Mouse (Mus musculus): ENCODE measurements around the gene Hamp.
A peak's percentile ranks its signal among the peaks of the same experiment; 100 is the strongest.

Gene Hamp

DNA sequence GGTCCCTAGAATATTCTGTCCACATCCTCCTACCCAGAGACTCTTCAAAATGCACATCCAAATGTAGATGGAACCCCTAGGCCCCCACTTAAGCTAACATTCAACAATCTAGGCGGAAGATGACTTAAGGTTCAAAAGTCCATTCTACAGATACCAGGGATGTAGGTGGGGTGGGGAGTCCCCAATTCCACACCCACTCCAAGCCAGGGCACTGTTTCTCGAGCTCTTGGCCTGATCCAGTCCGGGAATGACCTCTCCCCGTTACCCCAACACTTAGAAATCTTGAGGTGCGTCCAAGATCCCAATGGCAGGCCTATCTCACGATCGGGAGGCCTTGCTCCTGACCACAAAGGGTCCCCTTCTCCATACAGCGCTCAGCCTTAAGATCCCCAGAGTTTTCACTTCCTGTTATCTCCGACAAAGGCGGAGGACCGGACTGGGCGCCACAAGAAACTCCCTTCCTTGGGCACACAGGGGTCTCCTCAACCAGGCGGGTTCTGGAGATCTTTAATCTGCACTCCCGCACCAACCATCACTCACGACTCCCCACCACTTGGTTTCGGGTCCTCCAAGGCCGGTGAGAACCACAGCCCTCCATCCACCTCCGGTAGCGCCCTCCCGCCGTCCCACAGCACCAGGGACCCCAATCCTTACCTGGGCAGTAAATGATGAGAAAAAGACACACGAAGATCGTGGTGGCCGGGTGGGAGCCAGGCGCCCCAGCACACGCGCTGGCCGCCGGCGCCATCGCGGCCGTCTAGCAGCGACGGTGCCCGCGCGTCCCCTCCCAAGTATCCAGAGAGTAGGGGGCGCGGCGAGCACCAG is 28.8 kb upstream of the Hamp start:
- Histone ChIP-seq H3K4me1 (replicated peaks; ENCODE audit: low read depth, low read length) (peaks cover 40% of the 10 kb centered on the region), H3K9me3 (ENCODE audit: low read length) (no peaks in the 10 kb centered on the region), H3K36me3 (ENCODE audit: insufficient read depth, low read length) (peaks cover 41% of the 10 kb centered on the region), H3K4me3 (replicated peaks; ENCODE audit: low read length) (peak overlapping the region; percentile 92), H3K27me3 (ENCODE audit: insufficient read depth, low read length) (peaks cover 9% of the 10 kb centered on the region)
- no peak for TF ChIP-seq NANOG (IDR thresholded peaks at IDR 0.05; ENCODE audit: borderline replicate concordance, low read length)
- no peak for TF ChIP-seq POU5F1 (IDR thresholded peaks at IDR 0.05; ENCODE audit: borderline replicate concordance, low read length)
- no peak for TF ChIP-seq CTCF (conservative IDR thresholded peaks at IDR 0.05; ENCODE audit: low read length)

DNA sequence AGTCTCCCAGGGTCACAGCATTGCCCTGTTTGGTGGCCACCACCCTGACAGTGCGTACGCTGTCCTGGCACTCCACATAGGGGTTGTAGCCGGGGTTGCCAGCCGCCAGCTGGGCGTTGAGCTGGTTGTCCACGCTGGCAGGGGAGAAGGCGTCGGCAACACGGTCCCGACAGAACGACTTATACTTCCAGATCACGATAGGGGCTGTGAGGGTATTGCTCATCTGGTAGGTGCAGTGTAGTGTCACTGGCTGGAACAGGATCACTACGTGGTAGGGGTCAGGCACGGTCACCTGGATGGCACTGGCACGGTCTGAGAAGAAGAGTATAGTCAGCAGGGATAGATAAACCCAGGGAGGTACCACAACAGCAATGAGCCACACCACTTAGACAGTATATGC is 28.1 kb upstream of the Hamp start:
- Histone ChIP-seq H3K9me3 (ENCODE audit: low read length) (no peaks in the 10 kb centered on the region), H3K36me3 (ENCODE audit: insufficient read depth, low read length) (peaks cover 46% of the 10 kb centered on the region), H3K4me1 (replicated peaks; ENCODE audit: low read depth, low read length) (peaks cover 47% of the 10 kb centered on the region), H3K27me3 (ENCODE audit: insufficient read depth, low read length) (peaks cover 9% of the 10 kb centered on the region), H3K4me3 (replicated peaks; ENCODE audit: low read length) (peak overlapping the region; percentile 92)
- TF ChIP-seq NANOG (IDR thresholded peaks at IDR 0.05; ENCODE audit: borderline replicate concordance, low read length): no peak
- TF ChIP-seq POU5F1 (IDR thresholded peaks at IDR 0.05; ENCODE audit: borderline replicate concordance, low read length): no peak
- no peak for TF ChIP-seq CTCF (conservative IDR thresholded peaks at IDR 0.05; ENCODE audit: low read length)

DNA sequence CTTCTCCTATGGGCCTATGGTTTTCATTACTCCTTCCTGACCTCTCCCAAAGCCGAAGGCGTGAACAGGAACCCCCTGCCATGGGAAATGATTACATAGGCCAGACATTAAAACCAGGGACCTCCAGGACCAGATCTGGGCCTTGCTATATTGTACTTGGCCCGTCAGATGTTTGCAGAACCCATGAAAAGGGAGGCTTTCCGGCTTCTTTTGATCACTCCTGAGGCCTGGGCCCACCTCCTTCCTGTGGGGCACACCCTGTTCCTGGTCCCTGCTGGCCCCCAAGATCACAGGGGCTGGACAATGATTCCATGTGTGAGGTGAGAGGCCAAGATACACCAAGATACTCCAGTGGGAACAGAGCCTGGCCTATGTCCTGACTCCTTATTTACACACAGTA is 25.3 kb upstream of the Hamp start:
- H3K4me1 ChIP-seq (replicated peaks; ENCODE audit: low read depth, low read length): peaks cover 60% of the 10 kb centered on the region
- no peaks in the 10 kb centered on the region for H3K9me3 ChIP-seq (ENCODE audit: low read length)
- peaks cover 9% of the 10 kb centered on the region for H3K27me3 ChIP-seq (ENCODE audit: insufficient read depth, low read length)
- peaks cover 73% of the 10 kb centered on the region for H3K36me3 ChIP-seq (ENCODE audit: insufficient read depth, low read length)
- TF ChIP-seq NANOG (IDR thresholded peaks at IDR 0.05; ENCODE audit: borderline replicate concordance, low read length) (no peak), CTCF (conservative IDR thresholded peaks at IDR 0.05; ENCODE audit: low read length) (no peak), POU5F1 (IDR thresholded peaks at IDR 0.05; ENCODE audit: borderline replicate concordance, low read length) (no peak)
- H3K4me3 ChIP-seq (replicated peaks; ENCODE audit: low read length): no peak overlapping the region

DNA sequence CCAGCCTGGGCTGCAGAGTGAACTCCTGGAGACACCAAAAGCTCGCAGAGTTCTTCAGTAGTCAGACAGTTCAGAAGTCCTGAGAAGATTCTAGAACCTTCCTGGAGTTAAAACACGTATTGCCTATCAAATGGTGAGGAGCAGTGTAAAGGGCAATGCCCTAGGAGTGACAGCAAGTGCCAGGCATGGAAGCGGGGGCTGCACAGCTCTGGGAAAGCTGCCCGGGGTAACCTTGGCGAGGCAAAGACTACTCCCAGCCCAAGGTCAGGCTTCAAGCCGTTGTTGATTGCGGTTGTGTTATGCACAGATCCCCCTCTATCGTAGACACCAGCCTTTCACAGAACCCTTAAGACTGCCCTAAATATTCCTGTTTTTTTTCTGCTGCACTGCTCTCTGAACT is 24.8 kb upstream of the Hamp start:
- Histone ChIP-seq H3K9me3 (ENCODE audit: low read length) (no peaks in the 10 kb centered on the region), H3K4me1 (replicated peaks; ENCODE audit: low read depth, low read length) (peaks cover 59% of the 10 kb centered on the region), H3K4me3 (replicated peaks; ENCODE audit: low read length) (no peak overlapping the region), H3K36me3 (ENCODE audit: insufficient read depth, low read length) (peaks cover 78% of the 10 kb centered on the region), H3K27me3 (ENCODE audit: insufficient read depth, low read length) (peaks cover 9% of the 10 kb centered on the region)
- no peak for TF ChIP-seq NANOG (IDR thresholded peaks at IDR 0.05; ENCODE audit: borderline replicate concordance, low read length)
- no peak for TF ChIP-seq CTCF (conservative IDR thresholded peaks at IDR 0.05; ENCODE audit: low read length)
- TF ChIP-seq POU5F1 (IDR thresholded peaks at IDR 0.05; ENCODE audit: borderline replicate concordance, low read length): no peak

DNA sequence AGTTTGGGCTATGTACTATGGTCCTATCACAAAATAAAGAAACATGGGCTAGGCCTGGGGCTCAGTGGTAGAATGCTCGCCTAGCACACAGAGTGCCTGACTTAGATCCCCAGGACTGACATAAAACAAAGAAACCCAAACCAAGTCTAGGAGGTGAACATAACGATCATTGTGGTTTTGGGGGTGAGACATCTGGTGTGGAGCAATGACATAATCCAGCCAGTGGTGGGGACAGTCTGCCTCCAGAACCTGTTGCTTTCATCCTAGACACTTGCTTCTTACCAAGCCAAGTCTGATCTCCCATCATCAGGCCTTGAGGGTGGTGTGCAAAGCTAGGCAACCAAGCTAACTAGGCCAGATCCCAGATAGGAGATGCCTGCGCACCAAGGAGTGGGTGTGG is 22.8 kb upstream of the Hamp start:
- H3K4me1 ChIP-seq (replicated peaks; ENCODE audit: low read depth, low read length): peaks cover 52% of the 10 kb centered on the region
- H3K4me3 ChIP-seq (replicated peaks; ENCODE audit: low read length): no peak overlapping the region
- TF ChIP-seq POU5F1 (IDR thresholded peaks at IDR 0.05; ENCODE audit: borderline replicate concordance, low read length) (no peak), NANOG (IDR thresholded peaks at IDR 0.05; ENCODE audit: borderline replicate concordance, low read length) (no peak), CTCF (conservative IDR thresholded peaks at IDR 0.05; ENCODE audit: low read length) (no peak)
- no peaks in the 10 kb centered on the region for H3K9me3 ChIP-seq (ENCODE audit: low read length)
- peaks cover 95% of the 10 kb centered on the region for H3K36me3 ChIP-seq (ENCODE audit: insufficient read depth, low read length)
- H3K27me3 ChIP-seq (ENCODE audit: insufficient read depth, low read length): no peaks in the 10 kb centered on the region

DNA sequence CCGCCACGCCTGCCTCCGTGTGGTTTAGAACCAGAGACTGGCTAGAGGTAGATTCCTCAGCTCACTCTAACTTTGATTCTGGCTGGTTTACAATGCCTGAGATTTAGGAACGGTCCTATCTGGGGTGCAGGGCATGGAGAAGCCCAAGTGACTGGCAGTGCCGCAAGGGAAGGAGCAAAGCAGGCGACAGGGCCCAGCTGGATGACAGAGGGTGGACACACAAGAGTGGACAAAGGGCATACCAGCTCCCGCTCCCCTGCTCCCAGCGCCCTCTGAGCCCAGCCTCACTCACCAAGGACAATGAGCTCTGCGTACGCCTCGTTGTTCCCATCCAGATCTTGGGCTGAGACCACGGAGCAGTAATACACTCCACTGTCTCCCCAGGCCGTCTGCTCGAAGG is 21.8 kb upstream of the Hamp start:
- H3K27me3 ChIP-seq (ENCODE audit: insufficient read depth, low read length): no peaks in the 10 kb centered on the region
- no peak for TF ChIP-seq POU5F1 (IDR thresholded peaks at IDR 0.05; ENCODE audit: borderline replicate concordance, low read length)
- TF ChIP-seq CTCF (conservative IDR thresholded peaks at IDR 0.05; ENCODE audit: low read length): no peak
- no peak for TF ChIP-seq NANOG (IDR thresholded peaks at IDR 0.05; ENCODE audit: borderline replicate concordance, low read length)

DNA sequence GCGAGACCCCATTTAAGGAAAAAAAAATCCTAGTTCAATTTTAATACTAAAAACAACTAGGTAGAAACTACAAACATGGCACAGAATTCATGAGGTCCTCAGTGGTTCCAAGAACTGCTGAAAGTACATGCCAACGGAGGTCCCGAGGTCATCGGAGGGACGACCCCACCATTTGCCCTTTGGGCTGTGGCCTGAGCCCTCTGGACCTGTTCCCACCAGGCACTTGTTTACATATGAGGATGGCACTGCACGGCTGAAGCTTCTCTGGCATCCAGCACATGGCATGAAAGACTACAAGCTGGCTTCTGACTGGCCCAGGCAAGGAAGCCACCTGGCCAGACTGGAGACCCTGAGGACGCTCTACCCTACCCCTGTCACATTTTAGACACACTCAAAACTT is 20.5 kb upstream of the Hamp start:
- Histone ChIP-seq H3K36me3 (ENCODE audit: insufficient read depth, low read length) (peaks cover 95% of the 10 kb centered on the region), H3K9me3 (ENCODE audit: low read length) (no peaks in the 10 kb centered on the region), H3K27me3 (ENCODE audit: insufficient read depth, low read length) (no peaks in the 10 kb centered on the region), H3K4me3 (replicated peaks; ENCODE audit: low read length) (no peak overlapping the region), H3K4me1 (replicated peaks; ENCODE audit: low read depth, low read length) (peaks cover 58% of the 10 kb centered on the region)
- TF ChIP-seq CTCF (conservative IDR thresholded peaks at IDR 0.05; ENCODE audit: low read length) (no peak), POU5F1 (IDR thresholded peaks at IDR 0.05; ENCODE audit: borderline replicate concordance, low read length) (no peak), NANOG (IDR thresholded peaks at IDR 0.05; ENCODE audit: borderline replicate concordance, low read length) (no peak)

More for the DNA sequence above, 21.8 kb upstream of the Hamp start:
- Histone ChIP-seq H3K4me3 (replicated peaks; ENCODE audit: low read length) (no peak overlapping the region), H3K4me1 (replicated peaks; ENCODE audit: low read depth, low read length) (peaks cover 54% of the 10 kb centered on the region), H3K9me3 (ENCODE audit: low read length) (no peaks in the 10 kb centered on the region), H3K36me3 (ENCODE audit: insufficient read depth, low read length) (peaks cover 95% of the 10 kb centered on the region)

DNA sequence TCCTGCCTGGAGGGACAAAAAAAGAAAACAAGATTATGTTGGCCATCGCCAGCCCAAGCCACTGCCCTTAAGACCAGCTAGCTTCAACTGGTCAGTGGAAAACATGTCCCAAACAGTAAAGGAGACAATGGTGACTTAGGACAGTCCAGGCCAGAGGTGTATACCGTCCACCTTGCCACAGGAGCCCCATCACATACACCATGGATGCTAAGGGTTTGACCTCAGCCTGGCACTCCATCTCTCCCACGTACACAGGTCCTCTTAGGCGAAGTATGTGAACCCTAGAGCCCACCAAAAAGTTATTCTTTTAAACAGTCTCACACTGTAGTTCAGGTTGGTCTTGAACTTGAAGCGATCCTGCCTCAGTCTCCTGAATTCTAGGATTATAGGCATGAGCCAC is 19.0 kb upstream of the Hamp start:
- H3K4me3 ChIP-seq (replicated peaks; ENCODE audit: low read length): no peak overlapping the region
- peaks cover 62% of the 10 kb centered on the region for H3K4me1 ChIP-seq (replicated peaks; ENCODE audit: low read depth, low read length)
- no peaks in the 10 kb centered on the region for H3K27me3 ChIP-seq (ENCODE audit: insufficient read depth, low read length)
- no peaks in the 10 kb centered on the region for H3K9me3 ChIP-seq (ENCODE audit: low read length)
- peaks cover 97% of the 10 kb centered on the region for H3K36me3 ChIP-seq (ENCODE audit: insufficient read depth, low read length)
- TF ChIP-seq NANOG (IDR thresholded peaks at IDR 0.05; ENCODE audit: borderline replicate concordance, low read length) (no peak), CTCF (conservative IDR thresholded peaks at IDR 0.05; ENCODE audit: low read length) (no peak), POU5F1 (IDR thresholded peaks at IDR 0.05; ENCODE audit: borderline replicate concordance, low read length) (no peak)
